ENCODE assay signal across 25 mouse cellular contexts in the genomic region with DNA sequence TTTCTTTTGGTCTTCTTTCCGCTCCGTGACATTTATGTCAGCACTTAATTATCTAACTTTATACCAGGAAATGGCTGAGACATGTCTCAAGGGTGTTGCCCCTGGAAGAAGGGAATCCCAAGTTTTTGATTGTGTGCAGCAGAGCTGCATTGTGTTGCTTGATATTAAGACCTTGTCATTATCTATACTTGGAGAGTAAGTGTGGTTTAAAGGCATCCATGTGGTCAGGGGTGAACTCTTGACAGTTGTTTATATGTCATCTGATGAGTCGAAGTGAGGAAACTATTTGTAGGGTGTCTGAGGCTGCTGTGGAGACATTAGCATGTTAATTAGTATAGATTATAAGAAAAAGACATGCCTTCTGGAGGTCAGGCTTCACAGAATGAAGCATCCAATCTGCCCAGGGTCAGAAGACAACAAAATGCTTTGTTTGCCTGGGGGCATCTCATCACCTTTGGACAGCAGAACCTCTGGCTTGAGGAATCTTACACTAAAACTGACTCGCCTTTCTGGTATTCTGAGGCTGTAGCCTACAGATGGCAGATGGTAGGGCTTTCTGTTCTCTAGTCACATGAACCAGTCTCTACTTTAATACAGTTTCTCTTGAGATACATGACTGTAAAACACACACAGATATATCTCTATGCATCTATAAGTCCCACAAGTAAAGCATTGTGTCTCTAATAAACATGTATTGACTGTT.
DNase-seq lines count a peak whose midpoint lies in the region; ATAC-seq and TF ChIP-seq lines count a peak whose summit lies in the region.
"Had no signal": no experiment of that assay in that cellular context is flagged by ENCODE, and none has a peak within 500 bp of the region (broad histone marks: within the 10 kb centered on the region; RNA-seq: fewer than 3 reads in every experiment).

No protein-coding gene starts in this region.

- CTCF ChIA-PET in Patski (lab: Charles Lee), result no interaction called here

- no peak overlapping the region for H3K27ac ChIP-seq in lung, embryonic 15.5 days
- H3K27ac ChIP-seq in lung, postnatal 0 days (ENCODE audit: low read length), result no peak overlapping the region
- H3K27ac ChIP-seq in midbrain, embryonic 16.5 days (ENCODE audit: low read length), result no peak overlapping the region
- H3K27ac ChIP-seq: embryonic facial prominence, embryonic 10.5 days; embryonic facial prominence, embryonic 12.5 days; forebrain, embryonic 13.5 days; forebrain, embryonic 15.5 days had no signal

- no peak for TF ChIP-seq EP300 in lung, postnatal 0 days (IDR thresholded peaks at IDR 0.05)

- no peak for TF ChIP-seq CTCF in lung, postnatal 0 days (IDR thresholded peaks at IDR 0.05)
- TF ChIP-seq CTCF in Patski (IDR thresholded peaks at IDR 0.05), result no peak

- no peaks in the 10 kb centered on the region; the same call in 1 of the 2 replicates for H3K27me3 ChIP-seq in lung, embryonic 15.5 days
- H3K27me3 ChIP-seq in lung, postnatal 0 days (replicated peaks; ENCODE audit: insufficient read depth, low read length), result no peaks in the 10 kb centered on the region
- no peaks in the 10 kb centered on the region for H3K27me3 ChIP-seq in Patski
- H3K27me3 ChIP-seq in midbrain, embryonic 16.5 days (ENCODE audit: control insufficient read depth, insufficient read depth, low read depth, low read length), result no peaks in the 10 kb centered on the region
- H3K27me3 ChIP-seq: CH12.LX; embryonic facial prominence, embryonic 12.5 days; forebrain, embryonic 13.5 days; forebrain, embryonic 15.5 days had no signal

- in situ Hi-C loops in Patski (cut with MboI; ENCODE audit: low pct_unique_long_range_greater_than_20kb), result loop anchor here (10.0 kb wide), 1 partner anchor 471 kb away; no protein-coding TSS in a partner anchor

- WGBS in lung, embryonic 15.5 days, result 56% methylated on average over 4 of the region's 4 CpGs
- 58% methylated on average over 4 of the region's 4 CpGs for WGBS in lung, postnatal 0 days
- 90% methylated on average over 4 of the region's 4 CpGs for WGBS in midbrain, embryonic 16.5 days

- no peaks in the 10 kb centered on the region for H3K36me3 ChIP-seq in lung, embryonic 15.5 days
- no peaks in the 10 kb centered on the region for H3K36me3 ChIP-seq in lung, postnatal 0 days (ENCODE audit: insufficient read depth, low read length)
- no peaks in the 10 kb centered on the region for H3K36me3 ChIP-seq in midbrain, embryonic 16.5 days (ENCODE audit: control insufficient read depth, insufficient read depth, low read length)
- H3K36me3 ChIP-seq: embryonic facial prominence, embryonic 10.5 days; embryonic facial prominence, embryonic 12.5 days; forebrain, embryonic 15.5 days; G1E had no signal

- no peaks in the 10 kb centered on the region for H3K9me3 ChIP-seq in lung, embryonic 15.5 days
- H3K9me3 ChIP-seq in lung, postnatal 0 days (ENCODE audit: low read length), result no peaks in the 10 kb centered on the region
- no peaks in the 10 kb centered on the region for H3K9me3 ChIP-seq in midbrain, embryonic 16.5 days (replicated peaks; ENCODE audit: control insufficient read depth, low read length, poor library complexity, severe bottlenecking)
- H3K9me3 ChIP-seq: embryonic facial prominence, embryonic 10.5 days; embryonic facial prominence, embryonic 12.5 days; forebrain, embryonic 13.5 days; forebrain, embryonic 15.5 days; G1E had no signal

- ATAC-seq in lung, embryonic 15.5 days (ENCODE audit: borderline replicate concordance, extremely low read depth, low FRiP score, low TSS enrichment), result peak; percentile 52; the same call in 1 of the 2 replicates
- peak; percentile 47 for ATAC-seq in lung, postnatal 0 days
- ATAC-seq in Patski, result peak; percentile 91
- ATAC-seq in midbrain, embryonic 16.5 days, result no peak
- ATAC-seq: CD4-positive, CD25-positive, alpha-beta regulatory T cell, adult 4 months; forebrain, embryonic 13.5 days; forebrain, embryonic 15.5 days; forebrain, postnatal 0 days had no signal

- no peak overlapping the region for H3K4me3 ChIP-seq in lung, embryonic 15.5 days
- no peak overlapping the region for H3K4me3 ChIP-seq in lung, postnatal 0 days (ENCODE audit: low read depth, low read length)
- no peak overlapping the region for H3K4me3 ChIP-seq in midbrain, embryonic 16.5 days (ENCODE audit: low read depth, low read length)
- H3K4me3 ChIP-seq: embryonic facial prominence, embryonic 10.5 days; embryonic facial prominence, embryonic 12.5 days; forebrain, embryonic 13.5 days; forebrain, embryonic 15.5 days had no signal

- no peak overlapping the region for H3K9ac ChIP-seq in lung, embryonic 15.5 days
- no peak overlapping the region for H3K9ac ChIP-seq in lung, postnatal 0 days (replicated peaks; ENCODE audit: low read depth)
- no peak overlapping the region for H3K9ac ChIP-seq in midbrain, embryonic 16.5 days (ENCODE audit: low read depth, low read length)
- H3K9ac ChIP-seq: embryonic facial prominence, embryonic 12.5 days; forebrain, embryonic 13.5 days; forebrain, embryonic 15.5 days; forebrain, postnatal 0 days had no signal

- no peak overlapping the region for H3K4me2 ChIP-seq in lung, embryonic 15.5 days
- H3K4me2 ChIP-seq in lung, postnatal 0 days (replicated peaks; ENCODE audit: low read depth, low read length), result no peak overlapping the region
- H3K4me2 ChIP-seq in midbrain, embryonic 16.5 days (ENCODE audit: low read length), result no peak overlapping the region
- H3K4me2 ChIP-seq: embryonic facial prominence, embryonic 12.5 days; forebrain, embryonic 13.5 days; forebrain, embryonic 15.5 days had no signal

- H3K4me1 ChIP-seq in lung, embryonic 15.5 days, result peaks cover 5% of the 10 kb centered on the region
- H3K4me1 ChIP-seq in lung, postnatal 0 days (ENCODE audit: insufficient read depth, low read depth, low read length), result no peaks in the 10 kb centered on the region; the same call in 1 of the 2 replicates
- H3K4me1 ChIP-seq in midbrain, embryonic 16.5 days (ENCODE audit: control insufficient read depth, insufficient read depth, low read length), result no peaks in the 10 kb centered on the region
- H3K4me1 ChIP-seq: embryonic facial prominence, embryonic 10.5 days; embryonic facial prominence, embryonic 12.5 days; forebrain, embryonic 13.5 days; forebrain, embryonic 15.5 days had no signal

- no peak for DNase-seq in lung, postnatal 36 days
- DNase-seq in lung, postnatal 0 days (ENCODE audit: low spot score), result peak; percentile 48
- no peak for DNase-seq in lung, postnatal 14 days
- peak; percentile 66 for DNase-seq in Muller cell, postnatal 12 days (ENCODE audit: inconsistent ontology term)
- peak; percentile 25 for DNase-seq in Patski (ENCODE audit: low read depth, low spot score)
- DNase-seq in cerebellum, adult 11 months, result no peak
- DNase-seq: adrenal gland, adult 2 months; adrenal gland, postnatal 10 days; adrenal gland, postnatal 25 days; B cell, adult 2 months; cerebellum, adult 11-12 months; cerebellum, adult 2 months; cerebellum, adult 9-10 months; cerebellum, postnatal 10 days; cerebellum, postnatal 25 days; forebrain, postnatal 0 days had no signal

- POLR2A ChIA-PET in Patski (lab: Charles Lee), result no interaction called here

Comparison
In these comparisons a context has a peak if more than half of its experiments do, and no peak if none do; other contexts are left out.
1. DNase-seq: peak in lung, postnatal 0 days (single experiment), Muller cell, postnatal 12 days (single experiment) and Patski (single experiment); none in lung, postnatal 36 days (single experiment), lung, postnatal 14 days (single experiment) and cerebellum, adult 11 months (single experiment).